Mouse (Mus musculus) myocyte (in vitro differentiated cells): ENCODE measurements around the gene Brms1. TPM values are rescaled to one million over a fixed set of nuclear protein-coding genes. Genes with fewer than 3 reads are reported as not detected.
A peak's percentile ranks its signal among the peaks of the same experiment; 100 is the strongest.

Experiments used
- H3K27me3 ChIP-seq: one replicate; pipeline ENCODE4 v1.6.1; 2011; ENCODE audit not compliant: control insufficient read depth, insufficient read depth, insufficient read length
- H3K36me3 ChIP-seq: one replicate; pipeline ENCODE4 v1.6.1; 2011; ENCODE audit not compliant: control insufficient read depth, insufficient read depth
- H3K4me2 ChIP-seq: one replicate; pipeline ENCODE4 v1.6.1; 2011; ENCODE audit warnings: low read depth, control low read depth
- H3K4me3 ChIP-seq: one replicate; pipeline ENCODE4 v1.5.1; 2011; ENCODE audit warnings: mild to moderate bottlenecking, control low read depth, moderate library complexity
- H3K79me2 ChIP-seq: one replicate; pipeline ENCODE4 v1.6.1; 2011; ENCODE audit not compliant: control insufficient read depth, insufficient read depth
- H3ac ChIP-seq: one replicate; pipeline ENCODE4 v1.6.1; 2011; ENCODE audit not compliant: control insufficient read depth, insufficient read length
- CEBPB ChIP-seq: IDR thresholded peaks from 2 replicates; pipeline ENCODE4 v1.6.1; 2011; ENCODE audit warnings: mild to moderate bottlenecking, moderate library complexity; ENCODE audit not compliant: poor library complexity, insufficient read depth, severe bottlenecking
- E2F4 ChIP-seq: IDR thresholded peaks from one replicate; pipeline ENCODE4 v1.6.1; 2011; ENCODE audit warnings: mild to moderate bottlenecking, control low read depth, moderate library complexity; ENCODE audit not compliant: insufficient read depth
- MAX ChIP-seq: IDR thresholded peaks from one replicate; pipeline ENCODE4 v1.6.1; 2011; ENCODE audit warnings: low read depth, mild to moderate bottlenecking, control low read depth
- MYOD1 ChIP-seq, 3 experiments: IDR thresholded peaks; one replicate each; pipeline ENCODE4 v1.6.1; 2011; ENCODE audit warnings: control low read depth in 2 of 3, low read depth in 2 of 3, mild to moderate bottlenecking in 2 of 3, moderate library complexity in 1 of 3; ENCODE audit not compliant: insufficient read length in 2 of 3, control insufficient read depth in 1 of 3
- MYOG ChIP-seq, 3 experiments: IDR thresholded peaks; one replicate each; pipeline ENCODE4 v1.6.1; 2011; ENCODE audit warnings: control low read depth in 2 of 3, low read depth in 2 of 3, mild to moderate bottlenecking in 2 of 3; ENCODE audit not compliant: insufficient read length in 2 of 3, control insufficient read depth in 1 of 3, insufficient read depth in 1 of 3
- POLR2A ChIP-seq: IDR thresholded peaks from one replicate; pipeline ENCODE4 v1.6.1; 2011; ENCODE audit warnings: low read depth, mild to moderate bottlenecking, control low read depth, moderate library complexity; ENCODE audit not compliant: insufficient read length
- POLR2AphosphoS2 ChIP-seq: IDR thresholded peaks from one replicate; pipeline ENCODE4 v1.6.1; 2011; ENCODE audit warnings: low read depth, control low read depth; ENCODE audit not compliant: insufficient read length
- REST ChIP-seq: IDR thresholded peaks from one replicate; pipeline ENCODE4 v1.6.1; 2011; ENCODE audit warnings: mild to moderate bottlenecking, control low read depth, moderate library complexity; ENCODE audit not compliant: insufficient read depth, insufficient read length
- SRF ChIP-seq: IDR thresholded peaks from one replicate; pipeline ENCODE4 v1.6.1; 2011; ENCODE audit warnings: low read depth; ENCODE audit not compliant: control insufficient read depth, insufficient read length
- TCF12 ChIP-seq: IDR thresholded peaks from one replicate; pipeline ENCODE4 v1.6.1; 2011; ENCODE audit warnings: mild to moderate bottlenecking, control low read depth; ENCODE audit not compliant: poor library complexity, insufficient read depth, severe bottlenecking
- TCF3 ChIP-seq: IDR thresholded peaks from one replicate; pipeline ENCODE4 v1.6.1; 2011; ENCODE audit warnings: low read depth, control low read depth; ENCODE audit not compliant: insufficient read length
- USF1 ChIP-seq: IDR thresholded peaks from one replicate; pipeline ENCODE4 v1.6.1; 2011; ENCODE audit warnings: low read depth, mild to moderate bottlenecking, control low read depth, moderate library complexity
- polyA plus RNA-seq: library from polyadenylated mRNA; unstranded; fragments of >200 nt; fragmentation: generic; extraction: Trizol; gene quantifications from one replicate; pipeline ENCODE4 v1.2.1, GENCODE M21; 2012; ENCODE audit warnings: missing spikeins

The Brms1 gene
- polyA plus RNA-seq, 1 experiment: 45.8 TPM

- H3K4me3 ChIP-seq: no peak overlapping the region
- no peaks in the 10 kb centered on the region for H3K27me3 ChIP-seq
- no peak for TF ChIP-seq USF1
- peak; percentile 71 for TF ChIP-seq POLR2A
- TF ChIP-seq POLR2AphosphoS2: peak; percentile 90
- peak overlapping the region; percentile 72 for H3K4me2 ChIP-seq
- no peaks in the 10 kb centered on the region for H3K79me2 ChIP-seq
- H3K36me3 ChIP-seq: peaks cover 9% of the 10 kb centered on the region
- H3ac ChIP-seq: no peak overlapping the region
Measured at GRCm38 (mm10) chr19:5060365-5061330, 19.5 kb downstream of the Brms1 start.

- peak overlapping the region; percentile 72 for H3K4me2 ChIP-seq
- H3ac ChIP-seq: no peak overlapping the region
- TF ChIP-seq CEBPB: no peak
- TF ChIP-seq TCF3: no peak
- TF ChIP-seq REST: no peak
- TF ChIP-seq MAX: no peak
- H3K27me3 ChIP-seq: no peaks in the 10 kb centered on the region
- no peaks in the 10 kb centered on the region for H3K79me2 ChIP-seq
- H3K36me3 ChIP-seq: no peaks in the 10 kb centered on the region
- H3K4me3 ChIP-seq: no peak overlapping the region
Measured at GRCm38 (mm10) chr19:5062041-5062440, 20.9 kb downstream of the Brms1 start.

GRCm38 (mm10) chr19:5062446-5062845 is 21.3 kb downstream of the Brms1 start:
- TF ChIP-seq MAX: no peak
- TF ChIP-seq SRF: no peak
- TF ChIP-seq MYOG (IDR thresholded peaks at IDR 0.05; ENCODE audit: control insufficient read depth in 1 of 3, insufficient read depth in 1 of 3, insufficient read length in 2 of 3, low read depth in 2 of 3): no peak
- no peak for TF ChIP-seq E2F4
- no peak for TF ChIP-seq TCF3
- TF ChIP-seq REST: no peak
- peak; percentile 38; the same call in 1 of the 2 replicates for TF ChIP-seq CEBPB
- TF ChIP-seq MYOD1 (IDR thresholded peaks at IDR 0.05; ENCODE audit: control insufficient read depth in 1 of 3, insufficient read length in 2 of 3, low read depth in 2 of 3): no peak
- TF ChIP-seq POLR2AphosphoS2: peak; percentile 53
- peak; percentile 34 for TF ChIP-seq POLR2A
- no peak for TF ChIP-seq TCF12
- TF ChIP-seq USF1: no peak
- H3K36me3 ChIP-seq: no peaks in the 10 kb centered on the region

GRCm38 (mm10) chr19:5065104-5065503 is 23.9 kb downstream of the Brms1 start:
- TF ChIP-seq REST (no peak), USF1 (no peak), CEBPB (no peak), TCF3 (no peak), TCF12 (no peak), MYOD1 (IDR thresholded peaks at IDR 0.05; ENCODE audit: control insufficient read depth in 1 of 3, insufficient read length in 2 of 3, low read depth in 2 of 3) (no peak), SRF (no peak), MAX (no peak), E2F4 (no peak), POLR2AphosphoS2 (no peak)
- no peaks in the 10 kb centered on the region for H3K36me3 ChIP-seq
- no peak overlapping the region for H3K4me3 ChIP-seq
- H3K79me2 ChIP-seq: no peaks in the 10 kb centered on the region
- H3K4me2 ChIP-seq: peak overlapping the region; percentile 19
- H3ac ChIP-seq: no peak overlapping the region
- H3K27me3 ChIP-seq: no peaks in the 10 kb centered on the region

More at GRCm38 (mm10) chr19:5062446-5062845, 21.3 kb downstream of the Brms1 start:
- Histone ChIP-seq H3K4me3 (no peak overlapping the region), H3K4me2 (peak overlapping the region; percentile 72), H3K79me2 (no peaks in the 10 kb centered on the region), H3K27me3 (no peaks in the 10 kb centered on the region), H3ac (no peak overlapping the region)

- TF ChIP-seq MAX: no peak
- TF ChIP-seq POLR2A: no peak
- no peak for TF ChIP-seq TCF3
- no peak for TF ChIP-seq POLR2AphosphoS2
- TF ChIP-seq SRF: no peak
- TF ChIP-seq REST: no peak
- TF ChIP-seq E2F4: no peak
- no peak for TF ChIP-seq TCF12
- no peak for TF ChIP-seq MYOD1 (IDR thresholded peaks at IDR 0.05; ENCODE audit: control insufficient read depth in 1 of 3, insufficient read length in 2 of 3, low read depth in 2 of 3)
- TF ChIP-seq USF1: no peak
- no peak for TF ChIP-seq MYOG (IDR thresholded peaks at IDR 0.05; ENCODE audit: control insufficient read depth in 1 of 3, insufficient read depth in 1 of 3, insufficient read length in 2 of 3, low read depth in 2 of 3)
- H3K27me3 ChIP-seq: no peaks in the 10 kb centered on the region
- peak overlapping the region; percentile 60 for H3K4me2 ChIP-seq
- H3K4me3 ChIP-seq: no peak overlapping the region
- peak overlapping the region; percentile 8 for H3ac ChIP-seq
- no peaks in the 10 kb centered on the region for H3K79me2 ChIP-seq
- H3K36me3 ChIP-seq: no peaks in the 10 kb centered on the region
Measured at GRCm38 (mm10) chr19:5067040-5067799, 26.1 kb downstream of the Brms1 start.
